Mouse (Mus musculus): ENCODE results near the gene Tmed4.

GRCm38 (mm10) chr11:6275094-6275484 lies 419 bp upstream of the Tmed4 start:
- TF ChIP-seq CTCF (IDR thresholded peaks at IDR 0.05; ENCODE audit: low read depth, low read length) (no peak), POLR2A (IDR thresholded peaks at IDR 0.05; ENCODE audit: extremely low read depth, insufficient read depth, low read length) (no peak)
